Mouse (Mus musculus): ENCODE measurements at regions not wholly inside any gene's neighbourhood (a gene's known extent, or its start where the extent isn't known, plus 50 kb on each side); places are given as distances from the start of the nearest gene placed in this dataset.

DNA sequence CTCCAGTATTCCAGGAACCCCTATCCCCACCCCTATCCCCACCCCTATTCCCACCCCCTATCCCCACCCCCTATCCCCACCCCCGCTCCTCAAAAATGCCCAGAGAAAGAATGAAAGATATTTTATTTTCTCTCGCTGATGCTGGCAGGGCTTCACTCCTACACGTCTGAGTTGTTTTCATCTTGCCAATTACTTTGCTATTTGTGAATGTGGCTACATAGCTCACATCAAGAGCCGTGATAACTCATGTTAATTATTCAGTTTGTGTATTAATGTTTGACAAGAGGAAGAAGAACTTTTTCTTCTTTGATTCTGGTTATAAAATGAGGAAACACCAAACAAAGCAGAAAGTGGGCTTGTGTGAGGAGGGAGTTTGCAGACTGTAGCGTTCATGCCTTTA lies 57.8 kb upstream of the Gm10295 start:
- H3K4me3 ChIP-seq (ENCODE audit: insufficient read depth, low read depth, low read length): no peak overlapping the region
- no peaks in the 10 kb centered on the region for H3K4me1 ChIP-seq (ENCODE audit: control insufficient read depth, insufficient read depth, insufficient read length, low read length)
- H3K27ac ChIP-seq (replicated peaks; ENCODE audit: low read depth, low read length): no peak overlapping the region

- Histone ChIP-seq H3K4me3 (ENCODE audit: insufficient read depth, low read depth, low read length) (no peak overlapping the region), H3K4me1 (ENCODE audit: control insufficient read depth, insufficient read depth, insufficient read length, low read length) (peaks cover 2% of the 10 kb centered on the region; the same call in 1 of the 2 replicates), H3K27ac (replicated peaks; ENCODE audit: low read depth, low read length) (no peak overlapping the region)
Observed at GRCm38 (mm10) chr7:71406283-71406682, 55.0 kb upstream of the Gm10295 start.
